Mouse (Mus musculus) cerebellum, postnatal 36 days (tissue): ENCODE data around the gene Ddr1.

Experiments used
- DNase-seq, 2 experiments: peaks; one replicate each; pipeline ENCODE4 v3.0.0; 2021 to 2022; ENCODE audit warnings: mixed read lengths in 2 of 2

The Ddr1 gene

DNA sequence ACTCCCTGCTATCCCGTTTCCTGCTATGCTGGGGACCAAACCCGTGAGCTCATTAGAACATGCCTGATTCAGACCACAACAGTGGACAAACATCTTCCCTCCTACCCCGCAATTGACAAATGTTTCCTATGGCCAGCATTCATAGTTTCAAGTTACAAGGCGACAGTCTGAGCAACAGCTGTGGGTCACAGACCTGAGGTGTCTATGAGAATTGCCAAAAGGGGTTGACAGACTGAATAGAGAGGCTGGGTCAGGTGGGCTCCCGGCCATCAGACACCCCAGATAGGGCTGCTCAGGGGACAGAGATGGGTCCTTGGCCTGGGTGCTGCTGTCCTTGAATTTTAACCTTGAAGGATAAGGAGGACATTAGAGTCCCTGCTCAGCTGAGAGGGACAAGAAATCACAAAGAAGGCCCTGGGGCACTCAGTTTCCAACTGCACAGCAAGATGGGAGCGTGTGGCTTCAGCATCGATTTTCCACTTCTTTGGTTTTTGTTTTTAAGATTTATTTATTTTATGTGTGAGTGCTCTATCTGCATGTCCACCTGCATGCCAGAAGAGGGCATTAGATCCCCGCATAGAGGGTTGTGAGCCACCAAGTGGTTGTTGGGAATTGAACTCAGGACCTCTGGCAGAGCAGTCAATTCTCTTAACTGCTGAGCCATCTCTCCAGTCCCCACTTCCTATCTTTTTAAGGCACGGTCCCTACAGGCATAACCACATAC is 15.4 kb upstream of the Ddr1 start:
- DNase-seq: no peak

DNA sequence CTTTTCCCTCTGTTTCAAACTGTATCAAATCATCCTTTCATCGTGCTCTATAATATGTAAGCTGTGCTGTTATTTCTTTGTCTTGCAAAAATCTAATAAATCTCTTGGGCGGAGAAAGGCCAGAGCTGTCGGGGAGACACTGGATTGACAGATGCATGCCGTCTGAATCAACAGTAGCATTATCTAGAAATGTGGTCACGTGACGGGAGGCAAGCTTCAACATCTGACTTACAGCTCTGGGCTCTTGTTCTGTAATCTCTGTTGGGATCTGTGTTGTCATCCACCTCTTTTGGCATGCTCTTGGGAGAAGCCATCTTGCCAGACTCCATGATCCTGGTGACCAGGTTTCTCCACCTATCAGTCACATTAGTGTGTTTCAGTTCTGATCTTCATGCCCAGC is 12.7 kb upstream of the Ddr1 start:
- no peak for DNase-seq

DNA sequence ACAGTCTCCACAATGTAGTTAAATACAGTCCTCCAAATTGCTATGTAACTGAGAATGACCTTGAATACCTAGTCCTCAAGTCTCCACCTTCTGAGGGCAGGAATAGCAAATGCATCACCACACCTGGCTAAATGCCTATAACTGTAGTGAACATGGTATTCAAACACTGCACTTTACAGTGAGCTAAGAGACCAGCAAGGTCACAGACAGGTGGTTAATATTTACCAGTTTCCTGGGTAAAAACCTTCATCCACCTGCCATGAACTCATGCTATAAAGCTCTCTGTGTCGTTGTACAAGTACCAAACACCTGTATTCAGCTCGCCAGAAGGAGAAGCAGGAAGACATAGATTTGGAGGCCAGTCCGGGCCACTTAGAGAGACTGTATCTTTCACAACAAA is 11.7 kb upstream of the Ddr1 start:
- no peak for DNase-seq

DNA sequence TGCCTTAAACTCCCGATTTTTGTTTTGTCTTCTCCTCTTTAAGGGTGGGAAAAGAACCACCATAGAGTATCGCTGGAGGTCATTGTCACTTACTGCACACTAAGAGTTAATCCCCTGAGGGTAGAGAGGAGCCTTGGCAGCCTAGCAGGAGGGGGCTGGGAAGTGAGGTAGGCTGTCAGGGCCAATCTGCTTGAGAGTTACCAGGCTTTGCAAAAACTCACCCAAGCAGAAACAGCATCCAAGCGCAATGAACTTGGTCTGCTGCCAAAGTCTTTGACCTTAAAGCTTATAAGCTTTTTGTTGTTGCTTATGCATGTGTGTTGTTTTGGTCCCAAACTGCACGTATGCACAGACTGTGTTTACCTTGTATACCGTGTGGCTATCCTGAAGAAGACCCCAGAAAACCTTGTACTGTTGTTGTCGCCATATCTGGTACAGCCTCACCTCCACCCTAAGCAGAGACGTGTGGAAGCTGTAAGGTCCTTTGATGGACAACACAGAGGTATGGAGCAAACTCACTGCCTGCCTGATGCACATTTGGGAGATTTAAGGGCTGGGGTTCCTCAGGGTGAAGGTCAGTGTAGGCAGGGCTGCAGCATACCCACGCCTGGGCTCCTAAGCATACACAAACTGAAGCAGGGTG is 6.4 kb upstream of the Ddr1 start:
- peak; percentile 39 to 47 for DNase-seq

DNA sequence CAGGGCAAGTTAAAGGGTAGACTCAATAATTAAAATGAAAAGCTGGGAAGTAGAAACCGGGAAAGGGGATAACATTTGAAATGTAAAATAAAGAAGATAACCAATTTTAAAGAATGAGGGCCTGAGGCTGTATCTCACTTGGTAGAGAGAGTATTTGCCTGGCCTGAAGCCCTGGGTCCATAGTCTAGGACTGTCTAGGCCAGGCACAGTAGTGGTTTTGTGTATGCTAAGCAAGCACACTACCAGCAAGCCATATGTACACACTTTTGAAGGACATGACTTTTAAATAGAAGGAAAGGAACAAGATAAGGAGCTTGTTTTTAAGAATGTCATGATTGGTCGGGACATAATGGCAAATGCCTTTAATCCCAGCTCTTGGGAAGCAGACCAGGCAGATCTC is 4.2 kb upstream of the Ddr1 start:
- DNase-seq: no peak

DNA sequence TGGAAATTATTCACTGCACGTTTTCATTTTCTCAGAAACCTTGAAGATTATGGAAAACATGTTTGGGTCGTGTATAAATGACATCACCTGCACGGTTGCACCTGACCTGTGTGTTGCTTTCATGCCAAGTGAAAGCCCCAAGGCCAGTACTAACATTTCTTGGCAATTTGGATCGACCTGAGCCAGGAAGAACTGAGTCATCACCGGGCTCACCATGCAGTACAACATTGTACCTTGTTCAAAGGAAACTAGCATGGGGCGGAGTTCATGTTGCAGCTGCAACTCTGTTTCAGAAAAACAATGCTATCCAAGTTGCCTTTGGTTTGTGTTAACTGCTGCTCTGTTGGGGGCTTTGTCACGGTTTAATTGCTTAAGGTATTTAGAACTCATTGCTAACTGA is 3.5 kb upstream of the Ddr1 start:
- no peak for DNase-seq

DNA sequence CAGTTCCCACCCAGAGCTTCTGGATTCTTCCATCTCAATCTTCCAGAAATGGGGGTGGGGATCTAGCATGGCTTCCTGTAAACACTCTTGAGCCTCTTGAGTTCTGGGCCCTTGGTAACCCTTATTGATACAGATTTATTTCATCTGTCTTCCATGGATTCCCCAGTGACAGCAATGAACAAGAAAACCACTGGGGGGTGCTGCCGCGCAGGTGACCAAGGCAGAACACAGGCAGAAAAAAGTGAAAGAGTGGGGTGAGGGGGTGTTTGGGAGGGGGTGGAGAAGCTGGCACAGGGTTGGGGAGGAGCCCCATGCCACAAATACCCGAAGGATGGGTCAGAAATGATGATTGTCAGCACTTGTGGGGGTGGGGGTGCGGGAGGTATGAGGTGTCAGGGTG is 1.4 kb upstream of the Ddr1 start:
- DNase-seq: peak; percentile 69 to 74

DNA sequence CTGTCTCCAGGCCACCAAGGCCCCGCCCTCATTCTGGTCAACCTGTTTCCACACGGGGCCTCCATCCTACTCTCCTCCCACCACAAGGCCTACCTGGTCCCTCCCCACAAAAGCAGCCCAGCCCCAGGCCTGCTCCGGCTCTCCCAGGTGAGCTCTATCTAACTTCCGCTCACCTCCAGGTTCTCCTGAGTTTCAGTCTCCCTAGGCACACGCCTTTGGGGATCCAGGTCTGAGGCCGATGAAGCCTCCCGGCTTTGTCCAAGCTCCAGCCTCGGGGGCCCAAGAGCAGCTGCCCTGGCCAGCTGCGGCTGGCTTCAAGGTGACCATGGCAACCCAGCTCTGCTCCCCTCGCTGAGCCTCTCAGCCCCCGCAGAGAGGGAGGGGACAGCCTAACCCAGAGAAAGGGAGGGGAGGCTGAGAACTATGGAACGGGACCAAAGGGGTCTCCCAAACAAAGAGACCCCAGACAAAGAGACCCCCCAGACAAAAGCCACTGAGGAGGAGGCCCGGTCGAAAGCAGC is 610 bp downstream of the Ddr1 start:
- no peak for DNase-seq

DNA sequence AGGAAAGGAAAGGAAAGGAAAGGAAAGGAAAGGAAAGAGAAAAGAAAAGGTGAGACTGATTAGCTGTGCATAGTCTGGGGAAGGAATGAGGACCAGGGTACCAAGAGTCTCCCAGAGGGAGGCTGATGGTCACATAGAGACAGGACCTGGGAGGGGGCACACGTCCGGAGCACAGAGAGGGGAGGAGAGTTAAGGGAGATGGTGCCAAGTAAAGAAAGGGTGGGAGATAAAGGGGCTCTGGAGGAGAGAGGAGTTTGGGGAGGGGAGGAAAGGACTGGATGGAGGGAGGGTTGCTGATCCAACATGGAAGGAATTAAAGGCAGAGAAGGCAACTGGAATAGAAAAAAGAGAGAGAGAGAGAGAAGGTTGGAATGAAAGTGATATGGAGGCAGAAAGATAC is 1.4 kb downstream of the Ddr1 start:
- DNase-seq: no peak

DNA sequence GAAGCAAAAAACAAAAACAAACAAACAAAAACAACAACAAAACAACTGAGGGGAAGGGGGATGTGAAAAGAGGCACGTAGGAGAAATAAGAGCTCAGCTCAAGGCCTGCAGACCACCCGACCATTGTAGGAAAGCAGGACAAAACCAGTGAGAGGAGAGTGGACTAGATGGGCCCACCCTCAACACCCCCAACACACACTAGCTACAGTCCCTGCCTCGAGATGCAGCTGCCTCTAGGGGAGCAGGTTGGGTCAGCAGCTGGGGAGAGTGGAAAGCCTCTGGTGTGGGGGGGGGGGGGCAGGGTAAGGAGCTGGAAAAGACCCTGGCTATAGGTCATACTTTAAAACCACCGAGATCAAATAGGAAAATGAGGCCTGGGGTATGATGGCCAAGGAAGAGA is 1.8 kb downstream of the Ddr1 start:
- no peak for DNase-seq

DNA sequence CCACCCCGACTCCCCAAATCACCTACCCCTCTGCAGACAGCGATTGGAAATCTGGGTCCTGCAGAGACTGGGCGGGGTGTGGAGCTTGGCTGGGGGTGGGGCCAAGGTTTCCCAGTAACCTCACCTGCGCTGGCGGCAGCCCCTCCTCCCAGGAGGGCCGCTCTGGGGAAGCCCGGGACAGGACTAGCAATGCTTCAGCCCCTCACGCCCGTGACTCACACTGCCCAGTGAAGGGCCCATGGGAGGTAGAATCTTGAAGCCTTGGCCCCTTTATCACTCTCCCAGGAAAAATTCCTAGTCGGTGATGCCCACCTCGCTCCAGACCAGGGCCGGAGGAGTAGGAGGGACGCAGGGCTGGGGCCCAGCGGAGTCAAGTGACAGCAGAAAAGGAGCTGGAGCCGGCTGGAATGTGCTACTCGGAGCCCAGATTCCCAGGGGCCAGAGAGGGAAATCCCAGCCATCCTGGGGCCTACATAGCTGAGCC is 2.4 kb downstream of the Ddr1 start:
- DNase-seq: peak; percentile 60 to 72

DNA sequence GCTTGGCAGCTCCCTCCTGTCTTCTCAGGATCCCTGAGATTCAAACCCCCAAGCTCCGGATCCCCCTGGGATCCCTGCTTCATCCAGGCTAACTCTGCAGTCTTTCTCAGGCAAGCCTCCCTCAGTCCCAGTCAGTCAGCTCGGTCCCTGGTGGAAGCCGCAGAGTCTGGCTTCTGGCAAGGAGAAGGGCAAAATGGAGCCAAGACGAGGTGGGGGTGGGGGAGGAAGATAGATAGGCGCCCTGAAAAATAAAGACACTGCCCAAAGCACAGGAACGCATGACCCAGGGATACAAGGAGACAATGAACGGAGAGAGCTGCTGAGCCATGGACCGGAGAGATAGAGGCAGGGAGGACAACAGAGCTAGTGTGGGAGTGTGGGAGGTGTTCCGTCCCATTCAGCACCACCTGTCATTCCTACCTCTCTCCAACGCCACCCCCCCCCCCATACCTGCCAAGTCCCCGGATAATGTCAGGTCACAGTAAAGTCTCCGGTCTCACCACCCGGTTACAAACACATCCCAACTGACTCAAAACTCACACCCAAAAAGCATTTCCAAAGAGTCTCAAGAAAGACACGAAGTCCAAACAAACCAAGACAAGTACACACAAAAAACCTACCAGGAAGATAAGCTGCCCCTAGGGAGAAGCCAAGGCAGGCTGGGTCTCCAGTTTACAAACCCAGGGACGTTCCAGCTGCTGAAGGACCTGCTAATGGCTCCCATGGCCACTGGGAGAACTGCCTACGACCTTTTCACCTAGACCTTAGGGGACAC is 3.0 kb downstream of the Ddr1 start:
- peak; percentile 58 to 69 for DNase-seq

DNA sequence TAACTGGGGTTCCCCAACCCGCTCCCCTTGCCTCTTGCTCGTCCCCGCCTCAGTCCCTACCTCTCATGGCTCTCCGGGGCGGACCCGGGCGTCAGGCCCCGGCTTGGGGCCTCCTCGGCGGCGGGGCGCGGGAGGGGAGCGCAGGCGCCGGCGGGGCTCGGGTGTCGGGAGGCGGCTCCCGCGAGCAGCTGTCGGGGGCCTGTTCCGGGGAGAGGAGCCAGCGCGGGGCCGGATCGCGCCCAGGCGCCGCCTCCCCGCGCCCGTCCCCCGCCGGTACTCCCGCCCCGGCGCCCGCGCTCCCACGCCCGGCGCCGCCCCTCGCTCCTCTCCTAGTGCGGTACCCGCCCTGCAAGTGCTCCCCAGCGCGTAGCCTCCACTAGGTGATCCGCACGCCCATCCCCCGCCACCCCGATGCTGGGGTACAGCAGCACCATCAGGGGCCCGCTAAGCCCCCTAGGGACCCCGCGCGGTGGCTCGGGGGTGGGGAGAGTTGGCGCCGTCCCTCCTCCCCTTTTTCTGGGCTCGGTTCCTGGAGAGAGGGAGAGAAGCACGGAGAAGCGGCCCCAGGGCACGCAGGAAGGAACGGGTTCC is 4.0 kb downstream of the Ddr1 start:
- DNase-seq: peak; percentile 81 to 87

DNA sequence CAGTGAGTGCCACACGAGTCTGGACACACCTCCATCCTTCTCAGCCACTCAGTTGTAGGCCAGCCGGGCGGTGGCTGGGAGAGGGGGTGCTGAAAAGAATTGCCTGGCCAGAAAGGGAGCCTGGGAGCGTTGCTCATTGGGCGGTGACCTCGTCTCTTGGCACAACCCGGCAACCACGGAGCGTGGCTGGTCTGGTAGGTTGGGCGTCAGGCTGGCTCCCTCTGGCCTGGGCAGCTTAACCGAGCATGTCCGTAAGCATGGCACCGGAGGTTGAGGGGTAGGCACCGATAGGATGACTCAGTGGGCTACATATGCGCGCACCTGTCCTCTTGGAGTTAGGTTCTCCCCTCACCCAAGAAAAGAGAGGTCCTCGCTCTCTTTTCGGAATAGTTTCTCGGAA is 4.5 kb downstream of the Ddr1 start:
- peak; percentile 82 to 86 for DNase-seq

DNA sequence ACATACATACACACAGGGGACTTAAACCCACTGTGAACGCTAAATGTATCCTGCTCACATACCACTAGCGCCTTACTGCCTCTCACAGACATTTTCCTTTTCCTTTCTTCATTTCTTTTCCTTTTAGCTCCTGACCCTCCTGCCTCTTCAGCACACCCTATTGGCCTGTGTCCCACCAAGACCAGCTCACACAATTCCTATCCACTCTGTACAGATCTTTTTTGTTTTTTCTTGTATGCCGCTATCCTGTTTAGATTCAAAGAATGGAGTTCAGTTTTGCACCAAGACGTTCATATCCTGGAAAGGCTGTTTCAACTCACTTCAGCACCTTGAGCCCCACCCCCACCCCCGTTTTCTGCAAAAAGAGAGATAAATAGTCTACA is 5.9 kb downstream of the Ddr1 start:
- no peak for DNase-seq

DNA sequence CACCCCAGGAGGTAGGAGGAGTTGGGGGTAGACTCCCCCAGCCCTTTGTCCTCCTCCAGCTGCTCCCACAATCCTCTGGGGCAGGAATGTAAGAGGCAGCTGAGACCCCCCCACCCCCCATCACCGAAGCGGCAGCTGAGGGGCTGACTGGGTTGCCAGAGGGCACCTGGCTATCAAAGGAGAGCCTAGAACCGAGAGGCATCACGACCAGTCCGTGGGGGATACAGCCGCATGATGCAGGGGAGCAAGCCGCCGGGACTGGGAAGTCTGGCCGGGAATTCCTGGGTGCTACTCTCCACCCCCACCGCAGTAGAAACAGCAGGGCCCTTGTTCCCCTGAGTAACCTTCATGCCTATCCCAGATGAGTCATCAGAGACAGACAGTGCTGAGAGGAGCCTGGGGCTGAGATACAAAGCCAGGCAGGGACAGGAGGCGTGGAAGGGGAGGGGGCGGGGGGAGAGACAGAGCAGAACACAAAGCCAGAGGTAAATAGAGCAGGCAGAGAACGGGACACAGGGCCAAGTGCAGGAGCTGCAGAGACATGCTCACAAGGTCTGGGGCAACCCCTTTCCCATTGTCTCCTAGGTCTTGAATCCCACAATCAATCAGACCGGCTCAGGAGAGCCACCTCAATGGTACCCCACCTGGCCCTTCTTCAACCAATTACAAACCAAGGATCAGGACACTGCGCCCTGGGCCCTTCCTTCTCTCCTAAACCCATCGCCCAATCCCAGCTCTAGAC is 6.5 kb downstream of the Ddr1 start:
- peak; percentile 49 to 61 for DNase-seq

DNA sequence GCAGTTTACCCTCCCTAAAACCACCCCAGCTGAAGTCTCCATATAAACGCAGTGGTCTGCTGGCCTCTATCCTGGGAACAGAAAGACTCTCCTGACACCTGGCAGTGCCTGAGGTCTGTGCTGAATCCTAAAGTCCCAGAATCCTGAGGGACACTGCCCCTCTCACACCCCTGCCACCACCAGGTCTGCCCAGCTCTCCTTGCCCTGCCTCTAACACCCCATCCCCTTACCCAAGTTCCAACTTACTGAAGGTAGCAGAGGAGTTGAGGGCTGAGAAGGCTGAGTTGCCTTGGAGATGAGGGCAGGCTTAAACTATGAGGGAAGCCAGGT is 7.0 kb downstream of the Ddr1 start:
- no peak for DNase-seq

DNA sequence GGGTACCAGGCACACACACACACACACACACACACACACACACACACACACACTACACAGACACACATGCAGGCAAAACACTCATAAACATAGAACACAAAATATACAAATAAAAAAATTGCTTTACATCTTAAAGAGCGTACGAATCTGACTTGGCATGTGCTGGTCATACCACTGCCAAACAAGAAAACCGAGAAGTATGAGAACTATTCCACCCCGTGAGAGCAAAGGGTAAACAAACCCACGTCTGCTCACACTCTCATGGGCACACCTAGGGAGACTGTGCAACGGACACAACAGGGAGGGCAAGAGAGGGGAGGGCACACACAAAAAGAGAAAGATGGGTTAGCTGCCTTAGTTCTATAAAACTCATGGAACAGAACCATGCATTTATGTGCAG is 7.7 kb downstream of the Ddr1 start:
- no peak for DNase-seq

DNA sequence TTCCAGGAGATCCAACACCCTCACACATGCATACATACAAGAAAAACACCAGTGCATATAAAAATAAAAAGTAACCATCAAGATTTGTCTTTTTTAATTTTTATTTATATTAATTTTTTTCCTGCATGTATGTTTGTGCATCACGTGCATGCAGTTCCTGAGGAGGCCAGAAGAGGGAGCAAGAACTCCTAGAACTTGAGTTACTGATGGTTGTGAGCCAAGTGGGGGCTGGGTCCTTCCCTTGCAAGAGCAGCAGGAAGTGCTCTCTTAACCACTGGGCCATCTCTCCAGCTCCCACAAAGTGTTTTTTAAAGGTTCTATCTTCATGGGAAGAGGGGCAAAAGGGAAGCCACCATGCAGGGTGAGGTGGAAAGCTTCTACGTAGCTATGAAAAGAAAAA is 9.1 kb downstream of the Ddr1 start:
- peak in 1 of 2 experiments; percentile 40 for DNase-seq

DNA sequence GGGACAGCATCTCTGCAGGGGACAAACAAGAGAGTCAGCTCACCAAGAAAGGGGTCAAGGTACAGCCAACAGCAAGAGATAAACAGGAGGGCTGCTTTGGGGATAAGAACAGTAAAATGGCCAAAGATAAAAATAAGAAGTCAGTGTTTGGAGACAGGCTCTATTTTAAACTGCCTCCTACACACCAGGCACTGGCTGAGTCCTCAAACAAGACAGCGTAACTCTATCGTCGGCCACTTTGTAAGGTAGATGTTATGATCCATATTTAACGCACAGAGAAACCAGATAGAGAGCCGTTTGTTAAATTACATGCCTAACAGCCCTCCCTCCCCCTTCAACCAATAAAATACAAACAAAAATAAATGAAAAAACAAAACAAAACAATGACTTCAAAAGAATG is 10.5 kb downstream of the Ddr1 start:
- no peak for DNase-seq

DNA sequence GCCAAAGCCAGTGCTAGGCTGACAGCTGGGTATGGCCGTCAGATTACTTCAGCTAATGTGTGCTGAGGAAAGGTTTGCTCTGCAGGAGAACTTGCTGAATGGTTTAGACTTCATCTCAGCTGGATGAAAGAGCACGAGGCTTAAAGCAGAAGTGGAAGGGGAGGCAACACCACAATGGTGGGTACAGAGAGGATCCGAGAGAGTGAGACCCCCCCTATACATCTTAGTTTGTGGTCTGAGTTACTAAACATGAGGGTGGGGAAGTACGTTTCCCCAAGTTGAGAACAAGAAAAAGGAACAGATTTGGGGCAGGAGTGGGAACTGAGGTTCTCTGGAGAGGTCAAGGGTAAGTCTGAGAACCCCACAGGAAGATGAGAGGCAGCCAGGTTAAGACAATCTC is 12.1 kb downstream of the Ddr1 start:
- no peak for DNase-seq

DNA sequence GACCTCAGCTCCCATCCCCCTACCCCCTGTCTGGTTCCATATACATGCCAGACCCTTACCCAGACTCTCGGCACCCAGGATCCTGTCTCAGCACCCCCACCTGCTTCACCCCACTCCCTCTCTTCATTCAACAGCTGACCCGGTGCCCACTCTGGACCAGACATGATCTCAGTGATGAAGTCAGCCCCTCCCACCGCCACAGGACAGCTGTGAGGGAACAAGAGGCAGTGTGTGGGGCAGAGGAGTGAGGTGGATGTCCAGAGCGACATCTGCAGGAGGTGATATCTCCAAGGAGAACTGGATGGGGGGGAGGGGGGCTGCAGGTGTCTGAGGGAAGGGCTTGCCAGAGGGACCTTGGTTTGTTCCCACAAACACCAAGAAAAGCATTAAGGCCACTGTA is 12.6 kb downstream of the Ddr1 start:
- no peak for DNase-seq
